Mouse (Mus musculus) heart, postnatal 10 days (tissue): Measurements from ENCODE around the gene Igsf3. TPM values are rescaled to one million over a fixed set of nuclear protein-coding genes. Genes with fewer than 3 reads are reported as not detected.
A peak's percentile ranks its signal among the peaks of the same experiment; 100 is the strongest.

ENCODE experiments used
- DNase-seq, 2 experiments: peaks; one replicate each; pipeline ENCODE4 v3.0.0; 2021
- intact Hi-C: fragments of 180-260 bp; cut with DNase I; formaldehyde crosslinking; loops from one replicate; pipeline ENCODE4 v1.15.1; 2025
- total RNA-seq, 2 experiments: library from RNA; stranded (reverse); gene quantifications; 2 replicates each; pipeline ENCODE4 v1.2.3; 2021

Igsf3 gene
- total RNA-seq, 2 experiments from 2014 or later, result 21.6 to 24.9 TPM

- intact Hi-C loops, result loop anchor here (1.0 to 5.0 kb wide), 3 partner anchors 218 to 568 kb away; no protein-coding TSS in a partner anchor
- DNase-seq, result peak; percentile 93 to 95
Observed at GRCm38 (mm10) chr3:101493937-101494459, 117.1 kb downstream of the Igsf3 start.

GRCm38 (mm10) chr3:101497432-101498030 is 120.6 kb downstream of the Igsf3 start:
- intact Hi-C loops, result no loop called here
- no peak for DNase-seq

GRCm38 (mm10) chr3:101499906-101500305 is 123.0 kb downstream of the Igsf3 start:
- intact Hi-C loops, result no loop called here
- no peak for DNase-seq

- peak; percentile 61 to 77 for DNase-seq
- intact Hi-C loops, result no loop called here
Observed at GRCm38 (mm10) chr3:101500393-101501051, 123.6 kb downstream of the Igsf3 start.

- intact Hi-C loops, result no loop called here
- no peak for DNase-seq
Observed at GRCm38 (mm10) chr3:101501611-101502010, 124.7 kb downstream of the Igsf3 start.

GRCm38 (mm10) chr3:101502086-101502760 is 125.3 kb downstream of the Igsf3 start:
- no peak for DNase-seq
- intact Hi-C loops, result no loop called here

- intact Hi-C loops, result loop anchor here (1.0 to 5.0 kb wide), 4 partner anchors 45 to 300 kb away; no protein-coding TSS in a partner anchor
- peak; percentile 95 to 96 for DNase-seq
Observed at GRCm38 (mm10) chr3:101506179-101506578, 129.3 kb downstream of the Igsf3 start.

GRCm38 (mm10) chr3:101506970-101507702 is 130.3 kb downstream of the Igsf3 start:
- intact Hi-C loops, result loop anchor here (1.0 to 5.0 kb wide), 4 partner anchors 44 to 299 kb away; no protein-coding TSS in a partner anchor
- DNase-seq, result peak; percentile 78 to 89

- DNase-seq, result no peak
- intact Hi-C loops, result loop anchor here (2.0 to 5.0 kb wide), 3 partner anchors 43 to 200 kb away; no protein-coding TSS in a partner anchor
Observed at GRCm38 (mm10) chr3:101507766-101508165, 130.9 kb downstream of the Igsf3 start.

GRCm38 (mm10) chr3:101509707-101510544 is 133.0 kb downstream of the Igsf3 start:
- no peak for DNase-seq
- intact Hi-C loops, result loop anchor here (2.0 to 5.0 kb wide), 2 partner anchors 19 to 197 kb away; no protein-coding TSS in a partner anchor

GRCm38 (mm10) chr3:101510632-101511031 is 133.7 kb downstream of the Igsf3 start:
- intact Hi-C loops, result loop anchor here (2.0 kb wide), 1 partner anchor 18 kb away; no protein-coding TSS in a partner anchor

More at GRCm38 (mm10) chr3:101510632-101511031, 133.7 kb downstream of the Igsf3 start:
- no peak for DNase-seq

Other genes with a start within 250 kb of the Igsf3 start
- gene Cd2, start 89.1 kb upstream of the Igsf3 start, total RNA-seq, result 1 to 10 TPM; 1.3 to 1.4 TPM
- 1,000 to 10,000 TPM in 1 of 2 experiments, 100 to 1,000 TPM in 1; 897 to 1,002 TPM for gene Atp1a1, start 227.6 kb downstream of the Igsf3 start, total RNA-seq